Mouse (Mus musculus) activated CD4-positive, CD25-positive, alpha-beta regulatory T cell, adult 9 weeks (primary cell): ENCODE measurements around the gene AC161166.1. TPM values are rescaled to one million over a fixed set of nuclear protein-coding genes. Genes with fewer than 3 reads are reported as not detected.

Experiments used
- polyA plus RNA-seq: library from polyadenylated mRNA; unstranded; fragments of 100-300 nt; shearing (Covaris generic); gene quantifications from one replicate; pipeline ENCODE4 v1.2.1, GENCODE M21; 2017

AC161166.1 gene
- not detected for polyA plus RNA-seq

DNA sequence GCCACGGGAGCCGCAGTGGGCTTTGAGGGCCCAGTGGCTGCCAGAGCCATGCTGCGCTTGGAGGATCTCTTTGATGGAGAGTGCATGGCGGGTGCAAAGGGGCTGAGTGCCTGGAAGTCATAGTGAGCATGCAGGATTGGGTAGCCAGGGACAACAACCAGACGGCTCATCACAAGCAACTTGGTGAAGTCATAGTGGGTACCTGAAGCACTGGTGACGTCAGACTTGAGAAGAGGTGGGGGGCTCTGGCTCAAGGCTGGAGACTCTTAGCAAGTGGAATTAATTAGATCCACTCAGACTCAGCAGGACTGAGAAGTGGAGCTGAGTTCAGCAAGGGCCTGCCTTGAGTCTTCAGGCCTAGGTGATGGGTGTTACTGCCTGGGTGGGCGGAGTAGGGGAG, at the start of gene AC161166.1:
TSS of gene AC161166.1 (minus strand) at position 101 of the 400 bp plus-strand sequence.

DNA sequence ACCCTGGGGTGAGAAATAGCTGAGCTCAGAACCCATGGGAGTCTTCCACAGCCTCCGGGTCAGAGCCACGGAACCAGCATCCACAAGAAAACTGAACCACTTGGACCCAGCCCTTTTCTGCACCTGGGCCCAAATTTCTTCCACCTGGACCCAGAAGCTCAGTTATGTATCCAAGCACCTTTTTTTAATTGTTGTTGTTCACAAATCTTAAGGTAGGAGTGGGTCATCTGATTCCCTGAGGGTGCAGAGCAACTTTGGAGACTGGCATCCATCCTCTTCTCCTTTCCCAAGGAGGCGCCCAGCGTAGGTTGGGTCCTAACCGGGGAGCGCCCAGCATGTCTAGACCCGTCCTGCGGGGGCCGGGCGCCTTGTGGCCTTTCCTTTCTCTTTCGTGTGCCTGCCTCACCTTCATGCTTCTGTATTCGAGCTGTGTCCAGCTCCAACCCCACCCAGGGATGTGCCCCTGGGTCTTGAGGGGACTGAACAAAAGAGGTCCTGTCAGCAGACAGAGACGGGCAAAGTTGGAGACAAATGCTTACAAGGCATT, 33.9 kb upstream of the AC161166.1 start, which contains the start of the genes Pinlyp and Xrcc1:
TSS of gene Pinlyp (minus strand) at position 51 of the 547 bp plus-strand sequence.
TSS of gene Xrcc1 (plus strand) at position 222 of the 547 bp plus-strand sequence.

DNA sequence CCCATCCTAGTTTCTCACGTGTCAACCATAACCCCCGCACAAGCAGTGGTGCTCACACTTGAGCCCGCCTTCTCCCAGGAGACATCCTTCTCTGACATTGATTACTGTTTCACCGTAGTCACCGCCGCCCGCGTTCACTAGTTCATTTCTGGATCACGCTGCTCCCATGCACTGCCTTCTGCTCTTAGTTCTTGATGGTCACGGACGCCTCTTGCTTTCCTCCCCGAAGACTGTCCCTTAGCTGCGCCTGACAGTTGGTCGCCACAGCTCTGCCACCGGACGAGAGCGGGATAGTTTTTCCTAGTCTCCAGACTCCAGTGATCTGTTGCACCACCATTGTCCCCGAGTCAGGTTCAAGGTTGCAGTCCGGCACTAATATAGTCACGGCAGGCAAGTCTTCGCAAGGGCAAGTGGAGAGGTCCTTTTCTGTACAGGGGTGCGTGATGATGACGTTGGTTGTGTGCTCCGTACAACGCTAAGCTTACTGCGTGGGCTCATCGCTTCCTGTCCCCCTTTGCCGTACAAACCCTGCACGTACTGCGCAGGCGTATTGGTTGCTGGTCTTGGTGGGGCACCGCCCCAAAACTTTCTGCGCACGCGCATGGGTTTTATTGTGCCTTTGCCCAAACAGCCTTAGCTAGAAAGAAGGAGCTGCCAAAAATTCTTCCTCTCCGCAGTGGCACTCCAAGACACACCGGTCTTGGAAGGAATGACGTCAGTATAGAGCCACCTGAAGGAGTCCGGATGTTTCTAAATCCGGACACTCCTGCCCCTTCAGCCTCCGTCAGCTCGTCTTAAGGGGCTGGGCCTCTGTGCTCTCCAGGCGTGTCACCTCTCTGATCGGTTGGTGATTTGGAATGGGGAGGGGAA, 18.0 kb upstream of the AC161166.1 start, which contains the start of gene Irgq:
TSS of gene Irgq (plus strand) at position 628 of the 870 bp plus-strand sequence.

DNA sequence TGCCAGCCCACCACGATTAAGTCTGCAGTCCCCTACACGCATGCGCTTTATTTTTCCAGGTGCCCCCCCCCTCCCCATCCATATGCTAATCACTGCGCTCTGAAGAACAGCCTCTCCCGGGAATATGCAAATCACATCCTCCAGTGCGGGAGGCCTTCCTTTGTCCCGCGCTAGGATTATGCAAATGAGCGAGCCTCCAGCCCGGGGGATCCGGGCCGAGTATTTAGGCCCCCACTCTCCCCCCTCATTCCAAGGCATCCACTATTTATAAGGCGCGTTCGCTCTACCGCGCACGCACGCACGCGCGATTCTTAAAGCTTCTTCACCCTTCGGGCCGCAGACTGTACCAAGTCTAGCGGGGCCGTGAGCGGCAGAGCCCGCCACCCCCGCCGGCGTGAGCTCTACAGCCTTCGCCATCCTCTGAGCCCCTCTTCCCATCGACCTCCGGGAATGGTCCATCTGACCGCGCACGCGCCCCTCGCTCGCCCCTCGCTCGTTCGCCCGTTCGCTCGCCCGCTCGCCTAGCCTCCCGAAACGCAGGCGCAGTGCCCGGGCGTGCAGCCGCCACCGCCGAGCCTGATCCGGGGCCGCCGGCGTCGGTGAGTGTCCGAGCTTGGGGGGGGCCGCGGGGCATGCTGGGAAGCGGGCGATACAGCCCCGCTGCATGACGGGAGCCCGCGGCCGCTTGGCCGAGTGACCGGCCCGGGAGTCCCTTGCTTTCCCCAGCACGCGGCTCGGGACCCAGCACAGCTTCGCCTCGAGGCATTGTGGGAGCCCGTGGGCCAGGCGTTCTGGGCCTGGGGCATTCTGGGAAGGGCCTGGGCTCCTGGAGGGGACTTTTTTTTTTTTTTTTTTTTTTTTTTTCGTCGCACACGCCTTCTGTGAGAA, 5.2 kb downstream of the AC161166.1 start, which contains the start of gene Zfp428:
TSS of gene Zfp428 (plus strand) at position 169 of the 888 bp plus-strand sequence.

DNA sequence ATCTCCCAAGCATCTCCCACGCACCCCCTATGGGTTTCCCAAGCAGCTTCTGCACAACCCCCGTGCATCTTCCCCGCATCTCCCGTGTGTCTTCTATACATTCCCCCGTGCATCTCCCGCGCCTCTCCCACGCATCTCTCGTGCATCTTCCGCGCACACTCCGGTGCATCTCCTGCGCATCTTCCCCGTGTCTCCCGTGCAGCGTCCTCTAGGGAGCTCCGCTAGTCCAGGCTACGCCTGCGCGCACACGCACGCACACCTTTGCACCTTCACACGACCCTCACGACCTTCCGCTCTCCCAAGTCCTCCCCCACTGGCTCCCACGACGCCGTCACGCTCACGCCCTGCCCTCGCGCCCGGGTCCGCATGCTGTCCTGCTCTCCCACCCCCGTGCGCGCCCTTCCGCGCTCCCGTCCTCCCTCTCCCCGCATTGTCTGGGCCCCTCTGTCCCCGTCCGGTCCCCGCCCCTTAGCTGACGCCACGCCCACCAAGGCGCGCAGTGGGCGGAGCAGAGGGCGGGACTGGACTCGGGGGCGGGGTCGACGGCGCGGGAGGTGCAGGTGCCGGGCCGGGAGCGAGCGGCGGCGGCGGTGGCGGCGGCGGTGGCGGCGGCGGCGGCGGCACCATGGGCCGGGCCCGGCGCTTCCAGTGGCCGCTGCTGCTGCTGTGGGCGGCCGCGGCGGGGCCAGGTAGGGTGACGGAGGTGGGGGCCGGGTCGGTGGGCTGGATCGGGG, 30.6 kb downstream of the AC161166.1 start, which contains the start of gene Cadm4:
TSS of gene Cadm4 (plus strand) at position 550 of the 734 bp plus-strand sequence.

DNA sequence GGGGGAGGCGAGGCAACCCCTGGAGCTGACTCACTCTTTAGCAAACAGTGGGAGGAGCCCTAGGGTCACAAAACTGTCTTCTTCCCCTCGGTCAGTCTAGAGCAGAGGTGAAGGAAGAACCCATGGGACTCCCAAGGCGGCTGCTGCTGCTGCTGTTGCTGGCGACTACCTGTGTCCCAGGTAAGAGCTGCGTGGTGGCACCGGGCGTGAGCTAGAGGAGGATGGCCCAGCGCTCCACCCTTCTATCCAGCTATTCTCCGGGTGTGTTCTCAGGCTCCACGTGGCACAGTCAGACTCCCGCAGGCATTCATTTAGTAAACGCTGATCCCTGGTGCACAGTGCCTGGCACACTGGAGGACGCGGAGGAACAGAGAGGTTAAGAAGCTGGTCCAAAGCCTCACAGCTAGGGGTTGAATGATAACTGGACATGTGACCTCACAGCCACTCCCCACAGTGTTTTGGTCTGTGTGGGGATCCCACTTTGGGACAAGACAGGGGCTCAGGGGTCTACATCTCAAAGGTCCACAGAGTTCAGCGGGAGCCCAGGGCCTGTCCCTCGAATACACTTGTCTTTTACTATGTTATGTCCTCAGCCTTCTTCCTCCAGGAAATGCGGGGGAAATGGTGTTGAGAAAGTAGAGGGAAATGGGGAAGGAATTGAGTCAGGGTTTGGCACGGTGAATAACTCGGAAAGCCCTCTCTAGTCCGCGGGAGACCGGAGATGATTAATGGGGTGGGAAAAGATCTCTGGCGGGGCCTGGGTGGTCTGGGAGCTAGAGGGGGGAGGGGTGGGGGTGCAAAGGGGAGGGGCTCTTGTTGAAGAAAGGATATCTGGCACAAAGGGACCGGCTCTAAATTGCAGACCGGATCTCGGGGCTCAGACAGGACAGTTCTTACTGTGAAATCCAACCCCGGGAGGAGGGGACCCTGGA, 49.6 kb downstream of the AC161166.1 start, which contains the start of gene Plaur:
TSS of gene Plaur (plus strand) at position 97 of the 932 bp plus-strand sequence.

Other genes starting within 250 kb of the AC161166.1 start
- 4.7 TPM for gene Zfp93, start 242.0 kb downstream of the AC161166.1 start, polyA plus RNA-seq
- gene Zfp61, start 211.2 kb downstream of the AC161166.1 start, polyA plus RNA-seq, result 27.2 TPM
- gene Zfp94, start 195.8 kb downstream of the AC161166.1 start, polyA plus RNA-seq, result 13.6 TPM
- gene Tescl, start 178.5 kb downstream of the AC161166.1 start, polyA plus RNA-seq, result not detected
- not detected for gene Lypd5, start 163.3 kb downstream of the AC161166.1 start, polyA plus RNA-seq
- gene Kcnn4, start 142.2 kb downstream of the AC161166.1 start, polyA plus RNA-seq, result 147 TPM
- gene Smg9, start 112.8 kb downstream of the AC161166.1 start, polyA plus RNA-seq, result 50.9 TPM
- gene Irgc1, start 60.2 kb downstream of the AC161166.1 start, polyA plus RNA-seq, result 0.40 TPM
- 1.0 TPM for gene Plaur, start 50.0 kb downstream of the AC161166.1 start, polyA plus RNA-seq
- not detected for gene Cadm4, start 30.4 kb downstream of the AC161166.1 start, polyA plus RNA-seq
- 1.1 TPM for gene Zfp428, start 5.4 kb downstream of the AC161166.1 start, polyA plus RNA-seq
- gene Irgq, start 18.2 kb upstream of the AC161166.1 start, polyA plus RNA-seq, result 1.2 TPM
- gene Pinlyp, start 33.7 kb upstream of the AC161166.1 start, polyA plus RNA-seq, result not detected
- 66.9 TPM for gene Xrcc1, start 33.8 kb upstream of the AC161166.1 start, polyA plus RNA-seq
- gene Ethe1, start 75.1 kb upstream of the AC161166.1 start, polyA plus RNA-seq, result 16.0 TPM
- 0.13 TPM for gene Zfp575, start 75.2 kb upstream of the AC161166.1 start, polyA plus RNA-seq
- gene Phldb3, start 98.3 kb upstream of the AC161166.1 start, polyA plus RNA-seq, result 1.4 TPM
- gene Lypd3, start 124.1 kb upstream of the AC161166.1 start, polyA plus RNA-seq, result not detected
- not detected for gene Tex101, start 164.2 kb upstream of the AC161166.1 start, polyA plus RNA-seq
- gene BC049730, start 196.8 kb upstream of the AC161166.1 start, polyA plus RNA-seq, result not detected
- gene Gm4763, start 214.5 kb upstream of the AC161166.1 start, polyA plus RNA-seq, result not detected
- gene Cd177, start 247.9 kb upstream of the AC161166.1 start, polyA plus RNA-seq, result not detected